8 mouse cellular contexts compared by ENCODE assay signal in the genomic region with DNA sequence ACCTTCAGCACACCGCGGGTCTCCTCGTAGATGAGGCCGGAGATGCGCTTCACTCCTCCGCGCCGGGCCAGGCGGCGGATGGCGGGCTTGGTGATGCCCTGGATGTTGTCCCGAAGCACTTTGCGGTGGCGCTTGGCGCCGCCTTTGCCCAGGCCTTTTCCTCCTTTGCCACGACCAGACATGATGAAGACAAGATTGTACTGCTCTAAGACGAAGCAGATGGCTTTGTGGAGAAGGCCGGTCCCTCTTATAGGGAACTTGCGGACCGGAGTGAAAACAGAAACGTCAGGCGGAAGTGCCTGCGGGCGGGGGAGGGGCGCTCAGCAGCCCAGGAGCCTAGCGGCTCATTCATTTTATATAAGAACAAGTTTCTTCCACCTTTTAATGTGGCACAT. TPM values are rescaled to one million over a fixed set of nuclear protein-coding genes. Genes with fewer than 3 reads are reported as not detected.
DNase-seq lines count a peak whose midpoint lies in the region; ATAC-seq and TF ChIP-seq lines count a peak whose summit lies in the region.
"Not testable (repeated sequence)": the region's sequence is repeated elsewhere in the genome, so short reads cannot be mapped to it uniquely, and the experiment has no call there.

A gene (minus strand): TSS at position 221 of the 395 bp plus-strand sequence.

- H3K27ac ChIP-seq in bone marrow, adult 2 months (ENCODE audit: control insufficient read depth, insufficient read depth, low read depth, low read length, poor library complexity): peak within 1 kb of the TSS; percentile 99
- H3K27ac ChIP-seq in embryonic facial prominence, embryonic 15.5 days (replicated peaks): peak within 1 kb of the TSS; percentile 94
- H3K27ac ChIP-seq in limb, embryonic 12.5 days: peak within 1 kb of the TSS; percentile 98
- H3K27ac ChIP-seq in midbrain, embryonic 14.5 days (replicated peaks; ENCODE audit: low read depth, low read length): peak within 1 kb of the TSS; percentile 81

- not testable (repeated sequence) for H3K36me3 ChIP-seq in embryonic facial prominence, embryonic 15.5 days; limb, embryonic 12.5 days; midbrain, embryonic 14.5 days (ENCODE audit: control insufficient read depth, insufficient read depth, low read length)

- H3K4me3 ChIP-seq in bone marrow, adult 2 months (replicated peaks; ENCODE audit: control insufficient read depth, low read depth, low read length): peak within 1 kb of the TSS; percentile 68
- H3K4me3 ChIP-seq in embryonic facial prominence, embryonic 15.5 days (replicated peaks): peak within 1 kb of the TSS; percentile 48
- peak within 1 kb of the TSS; percentile 45 for H3K4me3 ChIP-seq in limb, embryonic 12.5 days (replicated peaks)
- H3K4me3 ChIP-seq in midbrain, embryonic 14.5 days (replicated peaks; ENCODE audit: low read depth, low read length): peak within 1 kb of the TSS; percentile 36

- peak; percentile 72 for ATAC-seq in embryonic facial prominence, embryonic 15.5 days (ENCODE audit: insufficient number of reproducible peaks, low FRiP score, low TSS enrichment, low read depth)
- ATAC-seq in limb, embryonic 12.5 days (ENCODE audit: insufficient number of reproducible peaks, insufficient read depth, low FRiP score, low TSS enrichment, low read depth): peak; percentile 26
- peak; percentile 72 for ATAC-seq in midbrain, embryonic 14.5 days (ENCODE audit: low FRiP score, low TSS enrichment)

- H3K27me3 ChIP-seq in embryonic facial prominence, embryonic 15.5 days; limb, embryonic 12.5 days; midbrain, embryonic 14.5 days (ENCODE audit: control insufficient read depth, insufficient read depth, low read length): not testable (repeated sequence)

- H3K9ac ChIP-seq in embryonic facial prominence, embryonic 15.5 days: peak within 1 kb of the TSS; percentile 54
- H3K9ac ChIP-seq in limb, embryonic 12.5 days (replicated peaks): peak within 1 kb of the TSS; percentile 71
- H3K9ac ChIP-seq in midbrain, embryonic 14.5 days (replicated peaks; ENCODE audit: low read length): peak within 1 kb of the TSS; percentile 47

- peak; percentile 99 for DNase-seq in 416B (ENCODE audit: low read depth)
- peak; percentile 97 for DNase-seq in heart, adult 8-10 months (ENCODE audit: low spot score)
- peak; percentile 88 to 94 for DNase-seq in kidney, adult 8-10 months
- DNase-seq in midbrain, embryonic 14.5 days: peak; percentile 96
- peak; percentile 97 for DNase-seq in spleen, adult 12 weeks (ENCODE audit: low spot score)

- not testable (repeated sequence) for TF ChIP-seq CTCF in bone marrow, adult 2 months (IDR thresholded peaks at IDR 0.05; ENCODE audit: control insufficient read depth, insufficient read depth, low read length)

- not testable (repeated sequence) for H3K4me1 ChIP-seq in bone marrow, adult 2 months (ENCODE audit: control insufficient read depth, insufficient read depth, low read length)
- H3K4me1 ChIP-seq in embryonic facial prominence, embryonic 15.5 days: peaks cover 26% of the 10 kb centered on the region
- H3K4me1 ChIP-seq in limb, embryonic 12.5 days (replicated peaks): peaks cover 30% of the 10 kb centered on the region
- peaks cover 23% of the 10 kb centered on the region for H3K4me1 ChIP-seq in midbrain, embryonic 14.5 days (ENCODE audit: control insufficient read depth, insufficient read depth, low read length)

- H3K9me3 ChIP-seq in embryonic facial prominence, embryonic 15.5 days (replicated peaks); limb, embryonic 12.5 days; midbrain, embryonic 14.5 days (ENCODE audit: control insufficient read depth, low read length): not testable (repeated sequence)

- WGBS in bone marrow, adult 2 months: 0% methylated on average over 25 of the region's 27 CpGs
- 0% methylated on average over 25 of the region's 27 CpGs for WGBS in embryonic facial prominence, embryonic 15.5 days
- WGBS in limb, embryonic 12.5 days: 1% methylated on average over 24 of the region's 27 CpGs
- WGBS in midbrain, embryonic 14.5 days: under 1% methylated on average over 24 of the region's 27 CpGs

- peak within 1 kb of the TSS; percentile 60 for H3K4me2 ChIP-seq in embryonic facial prominence, embryonic 15.5 days (replicated peaks)
- H3K4me2 ChIP-seq in limb, embryonic 12.5 days: peak within 1 kb of the TSS; percentile 78
- peak within 1 kb of the TSS; percentile 73 for H3K4me2 ChIP-seq in midbrain, embryonic 14.5 days (ENCODE audit: low read length)

- peak; percentile 99 for TF ChIP-seq POLR2A in bone marrow, adult 2 months (IDR thresholded peaks at IDR 0.05; ENCODE audit: borderline replicate concordance, control insufficient read depth, low read depth, low read length)

RNA-seq across cellular contexts. Expression of the gene that starts here (rescaled TPM):
- 144 and 216 TPM in 2 replicates for polyA plus RNA-seq in bone marrow, adult 2 months (2011; ENCODE audit: insufficient read depth, insufficient read length, low replicate concordance, missing spikeins)
- polyA plus RNA-seq in embryonic facial prominence, embryonic 15.5 days (2015; fragmentation: Nextera tagmentation; extraction: Ambion mirVana): 17.5 and 20.6 TPM in 2 replicates
- total RNA-seq in heart, adult 8-10 months (2022): 10 to 100 TPM; 11.6 to 17.7 (median 15.2) TPM
- 30.3 and 34.1 TPM in 2 replicates for polyA plus RNA-seq in limb, embryonic 12.5 days (2016; fragmentation: Nextera tagmentation; extraction: Ambion mirVana)
- 6.6 and 6.8 TPM in 2 replicates for polyA plus RNA-seq in midbrain, embryonic 14.5 days (2014; fragmentation: Nextera tagmentation; extraction: Ambion mirVana)

Comparison
In these comparisons a context has a peak if more than half of its experiments do, and no peak if none do; other contexts are left out.
1. Peak in every context shown above with its lines: DNase-seq, ATAC-seq, H3K4me3 ChIP-seq and H3K27ac ChIP-seq.